Mouse (Mus musculus): ENCODE data around the gene Tspan14.
A peak's percentile ranks its signal among the peaks of the same experiment; 100 is the strongest.

Tspan14 gene

GRCm38 (mm10) chr14:40966392-40966861 lies at the start of gene Tspan14:
Tspan14 (minus strand) TSS chr14:40966807.
- no peak for DNase-seq

GRCm38 (mm10) chr14:41014701-41015240 lies 48.2 kb upstream of the Tspan14 start:
- DNase-seq = no peak

GRCm38 (mm10) chr14:41013630-41014613 lies 47.3 kb upstream of the Tspan14 start, which contains the start of gene Fam213a:
Fam213a (minus strand) TSS chr14:41013788.
- peak; percentile 84 to 88 for DNase-seq

GRCm38 (mm10) chr14:41013143-41013542 lies 46.5 kb upstream of the Tspan14 start:
- no peak for DNase-seq

GRCm38 (mm10) chr14:41011916-41012315 lies 45.3 kb upstream of the Tspan14 start:
- no peak for DNase-seq

GRCm38 (mm10) chr14:41008138-41008537 lies 41.5 kb upstream of the Tspan14 start:
- DNase-seq = no peak

- no peak for DNase-seq
Measured at GRCm38 (mm10) chr14:41007641-41008040, 41.0 kb upstream of the Tspan14 start.

GRCm38 (mm10) chr14:41006899-41007298 lies 40.3 kb upstream of the Tspan14 start:
- no peak for DNase-seq

GRCm38 (mm10) chr14:41006263-41006662 lies 39.7 kb upstream of the Tspan14 start:
- no peak for DNase-seq

- DNase-seq = no peak
Measured at GRCm38 (mm10) chr14:41005716-41006115, 39.1 kb upstream of the Tspan14 start.

GRCm38 (mm10) chr14:41004201-41005141 lies 37.9 kb upstream of the Tspan14 start:
- DNase-seq = no peak

- no peak for DNase-seq
Measured at GRCm38 (mm10) chr14:41001576-41001975, 35.0 kb upstream of the Tspan14 start.

- DNase-seq = no peak
Measured at GRCm38 (mm10) chr14:41000801-41001200, 34.2 kb upstream of the Tspan14 start.

- peak; percentile 52 to 67 for DNase-seq
Measured at GRCm38 (mm10) chr14:40999904-41000645, 33.5 kb upstream of the Tspan14 start.

GRCm38 (mm10) chr14:40996171-40996570 lies 29.6 kb upstream of the Tspan14 start:
- DNase-seq = no peak

GRCm38 (mm10) chr14:40992464-40992863 lies 25.9 kb upstream of the Tspan14 start:
- DNase-seq = no peak

GRCm38 (mm10) chr14:40988780-40989179 lies 22.2 kb upstream of the Tspan14 start:
- DNase-seq = no peak

GRCm38 (mm10) chr14:40987184-40987583 lies 20.6 kb upstream of the Tspan14 start:
- no peak for DNase-seq

- no peak for DNase-seq
Measured at GRCm38 (mm10) chr14:40985635-40986034, 19.0 kb upstream of the Tspan14 start.

- no peak for DNase-seq
Measured at GRCm38 (mm10) chr14:40979723-40980122, 13.1 kb upstream of the Tspan14 start.

- DNase-seq = peak in 1 of 2 experiments; percentile 55
Measured at GRCm38 (mm10) chr14:40979002-40979401, 12.4 kb upstream of the Tspan14 start.
